Mouse (Mus musculus) embryonic facial prominence, embryonic 13.5 days (tissue): ENCODE measurements around the gene Cers6. TPM values are rescaled to one million over a fixed set of nuclear protein-coding genes. Genes with fewer than 3 reads are reported as not detected.
A peak's percentile ranks its signal among the peaks of the same experiment; 100 is the strongest.

ENCODE experiments used
- ATAC-seq: fragments of 200-750 bp; cut with Nextera tagmentation; 2 replicates; pipeline ENCODE4 v1.8.0; 2017; ENCODE audit warnings: low read depth; ENCODE audit not compliant: insufficient number of reproducible peaks, insufficient read depth, low FRiP score, low TSS enrichment
- H3K27ac ChIP-seq: fragments of 300-500 bp; sonication (generic); 2 replicates; pipeline ENCODE4 v1.5.1; 2015; ENCODE audit warnings: moderate library complexity, mild to moderate bottlenecking, inconsistent platforms
- H3K27me3 ChIP-seq: fragments of 300-500 bp; sonication (generic); 2 replicates; pipeline ENCODE4 v1.6.1; 2015; ENCODE audit warnings: mild to moderate bottlenecking, inconsistent platforms
- H3K36me3 ChIP-seq: fragments of 300-500 bp; sonication (generic); 2 replicates; pipeline ENCODE4 v1.6.1; 2015; ENCODE audit warnings: mild to moderate bottlenecking, inconsistent platforms
- H3K4me1 ChIP-seq: fragments of 300-500 bp; sonication (generic); 2 replicates; pipeline ENCODE4 v1.6.1; 2015; ENCODE audit warnings: inconsistent platforms
- H3K4me2 ChIP-seq: fragments of 300-500 bp; sonication (generic); 2 replicates; pipeline ENCODE4 v1.6.1; 2015; ENCODE audit warnings: moderate library complexity, mild to moderate bottlenecking, inconsistent platforms
- H3K4me3 ChIP-seq: fragments of 300-500 bp; sonication (generic); 2 replicates; pipeline ENCODE4 v1.5.1; 2015; ENCODE audit warnings: mild to moderate bottlenecking, inconsistent platforms
- H3K9ac ChIP-seq: fragments of 300-500 bp; sonication (generic); 2 replicates; pipeline ENCODE4 v1.6.1; 2015; ENCODE audit warnings: mild to moderate bottlenecking, inconsistent platforms
- H3K9me3 ChIP-seq: fragments of 300-500 bp; sonication (generic); 2 replicates; pipeline ENCODE4 v1.6.1; 2016; ENCODE audit warnings: inconsistent platforms
- WGBS: fragments of 180-500 bp; shearing (Covaris S2); methylation state at CpG from one replicate; pipeline ENCODE4 v1.1.7; 2015; ENCODE audit warnings: mixed read lengths; 5-methylcytosine and 5-hydroxymethylcytosine counted together
- polyA plus RNA-seq: library from polyadenylated mRNA; unstranded; fragments of >200 nt; fragmentation: Nextera tagmentation; extraction: Ambion mirVana; gene quantifications from 2 replicates; pipeline ENCODE4 v1.2.1, GENCODE M21; 2015

The Cers6 gene
- 31.5 and 36.2 TPM in 2 replicates for polyA plus RNA-seq

GRCm38 (mm10) chr2:68860904-68861685, at the start of gene Cers6:
Cers6 (plus strand) TSS chr2:68861441.
- Histone ChIP-seq H3K9me3 (no peaks in the 10 kb centered on the region), H3K4me1 (peaks cover 21% of the 10 kb centered on the region), H3K27ac (peak within 1 kb of the TSS; percentile 85), H3K4me2 (peak within 1 kb of the TSS; percentile 75), H3K36me3 (no peaks in the 10 kb centered on the region), H3K4me3 (peak within 1 kb of the TSS; percentile 77), H3K9ac (peak within 1 kb of the TSS; percentile 91), H3K27me3 (no peaks in the 10 kb centered on the region)
- ATAC-seq: peak; percentile 97
- under 1% methylated on average over 52 of the region's 53 CpGs for WGBS

GRCm38 (mm10) chr2:68814409-68814808, 46.8 kb upstream of the Cers6 start:
- 36% methylated on average over 2 of the region's 2 CpGs for WGBS
- no peak for ATAC-seq

GRCm38 (mm10) chr2:68819040-68819439, 42.2 kb upstream of the Cers6 start:
- H3K27me3 ChIP-seq: no peaks in the 10 kb centered on the region
- 86% methylated on average over 4 of the region's 4 CpGs for WGBS
- H3K4me1 ChIP-seq: no peaks in the 10 kb centered on the region
- H3K4me2 ChIP-seq: no peak overlapping the region
- ATAC-seq: no peak
- H3K36me3 ChIP-seq: no peaks in the 10 kb centered on the region
- H3K9ac ChIP-seq: no peak overlapping the region
- no peaks in the 10 kb centered on the region for H3K9me3 ChIP-seq
- no peak overlapping the region for H3K27ac ChIP-seq
- H3K4me3 ChIP-seq: no peak overlapping the region

More at GRCm38 (mm10) chr2:68814409-68814808, 46.8 kb upstream of the Cers6 start:
- H3K27me3 ChIP-seq: no peaks in the 10 kb centered on the region
- H3K4me1 ChIP-seq: no peaks in the 10 kb centered on the region
- no peak overlapping the region for H3K4me2 ChIP-seq
- no peaks in the 10 kb centered on the region for H3K9me3 ChIP-seq
- no peak overlapping the region for H3K27ac ChIP-seq
- H3K36me3 ChIP-seq: no peaks in the 10 kb centered on the region
- H3K9ac ChIP-seq: no peak overlapping the region
- H3K4me3 ChIP-seq: no peak overlapping the region

- H3K4me2 ChIP-seq: no peak overlapping the region
- H3K9ac ChIP-seq: no peak overlapping the region
- no peak overlapping the region for H3K27ac ChIP-seq
- no peaks in the 10 kb centered on the region for H3K9me3 ChIP-seq
- H3K4me1 ChIP-seq: no peaks in the 10 kb centered on the region
- H3K36me3 ChIP-seq: no peaks in the 10 kb centered on the region
- ATAC-seq: no peak
- H3K4me3 ChIP-seq: no peak overlapping the region
- WGBS: 68% methylated on average over 4 of the region's 4 CpGs
- H3K27me3 ChIP-seq: no peaks in the 10 kb centered on the region
Observed at GRCm38 (mm10) chr2:68822152-68822887, 38.9 kb upstream of the Cers6 start.

GRCm38 (mm10) chr2:68825326-68826020, 35.8 kb upstream of the Cers6 start:
- no peaks in the 10 kb centered on the region for H3K9me3 ChIP-seq
- WGBS: 64% methylated on average over 7 of the region's 7 CpGs
- H3K9ac ChIP-seq: no peak overlapping the region
- no peak overlapping the region for H3K4me3 ChIP-seq
- ATAC-seq: no peak
- H3K4me2 ChIP-seq: no peak overlapping the region
- no peak overlapping the region for H3K27ac ChIP-seq
- H3K27me3 ChIP-seq: no peaks in the 10 kb centered on the region
- H3K36me3 ChIP-seq: no peaks in the 10 kb centered on the region
- no peaks in the 10 kb centered on the region for H3K4me1 ChIP-seq

GRCm38 (mm10) chr2:68843330-68843729, 17.9 kb upstream of the Cers6 start:
- H3K27me3 ChIP-seq: no peaks in the 10 kb centered on the region
- no peaks in the 10 kb centered on the region for H3K36me3 ChIP-seq
- no peak for ATAC-seq
- H3K4me3 ChIP-seq: no peak overlapping the region
- 91% methylated on average over 5 of the region's 5 CpGs for WGBS
- H3K4me2 ChIP-seq: no peak overlapping the region
- no peak overlapping the region for H3K9ac ChIP-seq
- H3K9me3 ChIP-seq: no peaks in the 10 kb centered on the region
- H3K27ac ChIP-seq: no peak overlapping the region
- no peaks in the 10 kb centered on the region for H3K4me1 ChIP-seq

GRCm38 (mm10) chr2:68844530-68844929, 16.7 kb upstream of the Cers6 start:
- no peaks in the 10 kb centered on the region for H3K4me1 ChIP-seq
- no peak overlapping the region for H3K4me3 ChIP-seq
- whole genome bisulfite sequencing: 99% methylated on average over 2 of the region's 2 CpGs
- H3K27me3 ChIP-seq: no peaks in the 10 kb centered on the region
- H3K4me2 ChIP-seq: no peak overlapping the region
- no peaks in the 10 kb centered on the region for H3K9me3 ChIP-seq
- no peaks in the 10 kb centered on the region for H3K36me3 ChIP-seq
- no peak for ATAC-seq
- no peak overlapping the region for H3K9ac ChIP-seq
- no peak overlapping the region for H3K27ac ChIP-seq

- ATAC-seq: no peak
- Histone ChIP-seq H3K4me3 (no peak overlapping the region), H3K9ac (no peak overlapping the region), H3K36me3 (no peaks in the 10 kb centered on the region), H3K27ac (no peak overlapping the region), H3K27me3 (no peaks in the 10 kb centered on the region), H3K9me3 (no peaks in the 10 kb centered on the region), H3K4me2 (no peak overlapping the region), H3K4me1 (no peaks in the 10 kb centered on the region)
- WGBS: 84% methylated on average over 13 of the region's 13 CpGs
Observed at GRCm38 (mm10) chr2:68845002-68845740, 16.1 kb upstream of the Cers6 start.

GRCm38 (mm10) chr2:68860391-68860790, 850 bp upstream of the Cers6 start:
- Histone ChIP-seq H3K9ac (no peak overlapping the region), H3K27me3 (no peaks in the 10 kb centered on the region), H3K27ac (no peak overlapping the region), H3K36me3 (no peaks in the 10 kb centered on the region), H3K9me3 (no peaks in the 10 kb centered on the region), H3K4me2 (peak overlapping the region; percentile 75), H3K4me1 (peaks cover 21% of the 10 kb centered on the region), H3K4me3 (peak overlapping the region; percentile 77; the same call in 1 of the 2 replicates)
- 50% methylated on average over 2 of the region's 2 CpGs for WGBS
- ATAC-seq: no peak

- H3K9me3 ChIP-seq: no peaks in the 10 kb centered on the region
- H3K36me3 ChIP-seq: no peaks in the 10 kb centered on the region
- peak; percentile 48 for ATAC-seq
- peak overlapping the region; percentile 75 for H3K4me2 ChIP-seq
- under 1% methylated on average over 64 of the region's 64 CpGs for WGBS
- peak overlapping the region; percentile 91 for H3K9ac ChIP-seq
- H3K27me3 ChIP-seq: no peaks in the 10 kb centered on the region
- peak overlapping the region; percentile 77 for H3K4me3 ChIP-seq
- H3K4me1 ChIP-seq: peaks cover 21% of the 10 kb centered on the region
- H3K27ac ChIP-seq: peak overlapping the region; percentile 85
Observed at GRCm38 (mm10) chr2:68861721-68862463, 651 bp downstream of the Cers6 start.
